Mouse (Mus musculus) erythroblast, embryonic 14.5 days (primary cell): ENCODE measurements around the gene Frmd6.

ENCODE experiments used
- GATA1 ChIP-seq: IDR thresholded peaks from 2 replicates; pipeline ENCODE4 v1.6.1; 2012; ENCODE audit warnings: low read length, inconsistent platforms, mixed read lengths
- TAL1 ChIP-seq: IDR thresholded peaks from 3 replicates; pipeline ENCODE4 v1.6.1; 2012; ENCODE audit warnings: low read length, inconsistent platforms, mixed read lengths

DNA sequence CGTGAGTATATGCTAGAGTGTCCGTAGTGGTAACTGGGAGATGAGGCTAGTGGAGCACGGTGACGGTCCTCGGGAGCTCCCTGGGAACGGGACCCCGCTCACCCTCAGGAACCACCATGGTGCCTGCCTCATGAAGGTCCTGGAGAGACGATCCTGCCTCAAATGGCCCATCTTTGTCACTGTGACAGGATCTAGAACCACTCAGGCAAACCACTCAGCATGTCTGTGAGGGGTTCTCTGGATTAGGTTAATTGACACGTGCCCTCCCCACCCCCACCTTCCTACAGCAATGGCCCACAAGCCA, 43.6 kb downstream of the Frmd6 start:
- TF ChIP-seq TAL1 (no peak), GATA1 (no peak)
